Mouse (Mus musculus): ENCODE measurements around the gene Lbh. TPM values are rescaled to one million over a fixed set of nuclear protein-coding genes. Genes with fewer than 3 reads are reported as not detected.

The Lbh gene
- polyA plus RNA-seq, 1 experiment, result 147 TPM

- TF ChIP-seq CTCF (IDR thresholded peaks at IDR 0.05; ENCODE audit: borderline replicate concordance, extremely low read depth, insufficient read depth, insufficient read length) (no peak), POLR2A (IDR thresholded peaks at IDR 0.05; ENCODE audit: borderline replicate concordance, extremely low read depth, insufficient read depth, insufficient read length, poor library complexity, severe bottlenecking) (no peak)
- no peak for DNase-seq (ENCODE audit: low read depth)
Observed at GRCm38 (mm10) chr17:72960873-72961272, 42.8 kb downstream of the Lbh start.

DNA sequence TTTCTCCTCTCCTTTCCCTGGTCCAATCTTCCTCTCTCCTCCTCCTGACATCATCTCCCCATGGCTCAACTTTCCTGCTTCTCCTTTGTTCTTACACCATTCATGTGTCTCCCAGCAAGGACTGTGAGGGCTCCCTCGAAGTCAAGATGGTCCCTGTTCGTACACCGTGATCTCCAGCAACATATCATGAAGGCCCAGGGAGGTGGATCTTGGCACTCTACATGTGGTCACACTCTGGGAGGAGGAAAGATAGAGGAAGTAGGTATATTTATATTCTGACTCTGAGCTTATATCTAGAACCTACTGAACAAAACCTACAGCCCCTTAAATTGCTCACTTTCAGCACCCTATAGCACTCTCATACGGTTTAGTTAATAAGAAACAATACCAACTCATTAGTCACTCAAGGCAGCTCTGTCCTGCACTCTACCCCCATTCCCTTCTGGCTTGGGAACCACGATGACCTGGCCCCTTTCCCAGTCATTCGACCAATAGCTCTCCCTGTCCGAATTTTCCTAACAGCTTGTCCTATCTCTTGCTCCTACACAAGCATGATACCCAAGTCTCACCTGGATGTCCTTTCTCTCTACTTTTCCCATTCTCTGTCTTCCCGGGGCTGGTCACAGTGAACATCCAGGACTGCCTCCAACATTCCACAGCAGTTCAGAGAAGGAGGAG is 44.0 kb downstream of the Lbh start:
- TF ChIP-seq CTCF (IDR thresholded peaks at IDR 0.05; ENCODE audit: borderline replicate concordance, extremely low read depth, insufficient read depth, insufficient read length) (no peak), POLR2A (IDR thresholded peaks at IDR 0.05; ENCODE audit: borderline replicate concordance, extremely low read depth, insufficient read depth, insufficient read length, poor library complexity, severe bottlenecking) (no peak)

GRCm38 (mm10) chr17:72965687-72966086 is 47.6 kb downstream of the Lbh start:
- no peak for TF ChIP-seq CTCF (IDR thresholded peaks at IDR 0.05; ENCODE audit: borderline replicate concordance, extremely low read depth, insufficient read depth, insufficient read length)
- TF ChIP-seq POLR2A (IDR thresholded peaks at IDR 0.05; ENCODE audit: borderline replicate concordance, extremely low read depth, insufficient read depth, insufficient read length, poor library complexity, severe bottlenecking), result no peak
- DNase-seq (ENCODE audit: low read depth), result no peak

More for the DNA sequence above, 44.0 kb downstream of the Lbh start:
- no peak for DNase-seq (ENCODE audit: low read depth)

- DNase-seq (ENCODE audit: low read depth), result peak; percentile 66
- TF ChIP-seq POLR2A (IDR thresholded peaks at IDR 0.05; ENCODE audit: borderline replicate concordance, extremely low read depth, insufficient read depth, insufficient read length, poor library complexity, severe bottlenecking) (no peak), CTCF (IDR thresholded peaks at IDR 0.05; ENCODE audit: borderline replicate concordance, extremely low read depth, insufficient read depth, insufficient read length) (no peak)
Observed at GRCm38 (mm10) chr17:72966091-72966531, 48.0 kb downstream of the Lbh start.

DNA sequence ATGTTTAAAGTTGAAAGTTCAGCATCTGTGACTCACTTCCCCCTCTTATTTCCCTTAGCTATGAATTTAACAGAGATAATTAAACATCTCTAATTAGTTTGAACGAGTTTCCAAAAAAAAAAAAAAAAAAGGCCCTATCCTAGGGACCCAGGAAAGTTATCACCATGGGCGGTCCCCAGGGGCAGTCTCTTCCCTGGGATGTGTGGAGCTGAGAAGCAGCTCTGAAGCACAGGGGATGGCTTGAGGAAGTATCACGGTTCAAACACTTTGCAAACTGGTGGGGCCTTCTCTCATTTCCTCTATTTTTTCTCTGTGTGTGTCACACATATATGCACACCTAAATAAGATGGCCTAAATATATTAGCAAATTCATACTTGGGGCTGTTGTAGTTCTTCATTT is 48.8 kb downstream of the Lbh start:
- TF ChIP-seq POLR2A (IDR thresholded peaks at IDR 0.05; ENCODE audit: borderline replicate concordance, extremely low read depth, insufficient read depth, insufficient read length, poor library complexity, severe bottlenecking) (no peak), CTCF (IDR thresholded peaks at IDR 0.05; ENCODE audit: borderline replicate concordance, extremely low read depth, insufficient read depth, insufficient read length) (no peak)
- DNase-seq (ENCODE audit: low read depth), result no peak

- TF ChIP-seq CTCF (IDR thresholded peaks at IDR 0.05; ENCODE audit: borderline replicate concordance, extremely low read depth, insufficient read depth, insufficient read length) (no peak), POLR2A (IDR thresholded peaks at IDR 0.05; ENCODE audit: borderline replicate concordance, extremely low read depth, insufficient read depth, insufficient read length, poor library complexity, severe bottlenecking) (no peak)
- peak; percentile 35 for DNase-seq (ENCODE audit: low read depth)
Observed at GRCm38 (mm10) chr17:72967371-72968175, 49.5 kb downstream of the Lbh start.

GRCm38 (mm10) chr17:72968666-72969065 is 50.6 kb downstream of the Lbh start:
- no peak for DNase-seq (ENCODE audit: low read depth)
- no peak for TF ChIP-seq POLR2A (IDR thresholded peaks at IDR 0.05; ENCODE audit: borderline replicate concordance, extremely low read depth, insufficient read depth, insufficient read length, poor library complexity, severe bottlenecking)

- DNase-seq (ENCODE audit: low read depth), result no peak
- TF ChIP-seq CTCF (IDR thresholded peaks at IDR 0.05; ENCODE audit: borderline replicate concordance, extremely low read depth, insufficient read depth, insufficient read length) (no peak), POLR2A (IDR thresholded peaks at IDR 0.05; ENCODE audit: borderline replicate concordance, extremely low read depth, insufficient read depth, insufficient read length, poor library complexity, severe bottlenecking) (no peak)
Observed at GRCm38 (mm10) chr17:72970631-72971161, 52.6 kb downstream of the Lbh start.

DNA sequence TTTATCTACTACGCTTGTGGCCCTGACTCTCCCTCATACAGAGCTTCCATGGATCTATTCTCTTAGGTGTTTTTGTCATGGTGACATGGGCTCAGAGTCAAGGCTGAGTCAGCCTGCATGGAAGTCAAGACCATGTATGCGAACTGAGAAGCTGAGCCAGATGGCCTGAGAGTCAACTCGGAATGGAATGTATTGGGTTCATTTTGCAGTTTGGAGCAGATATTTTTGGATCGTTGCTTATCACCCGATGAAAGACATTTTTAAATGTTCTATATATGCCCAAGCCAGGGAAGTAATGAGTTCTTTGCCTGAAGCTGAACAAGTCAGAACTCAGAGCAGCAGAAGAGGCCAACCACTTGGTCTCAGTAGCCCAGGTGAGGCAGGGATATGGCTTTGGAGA is 54.9 kb downstream of the Lbh start:
- TF ChIP-seq POLR2A (IDR thresholded peaks at IDR 0.05; ENCODE audit: borderline replicate concordance, extremely low read depth, insufficient read depth, insufficient read length, poor library complexity, severe bottlenecking) (no peak), CTCF (IDR thresholded peaks at IDR 0.05; ENCODE audit: borderline replicate concordance, extremely low read depth, insufficient read depth, insufficient read length) (no peak)
- DNase-seq (ENCODE audit: low read depth), result no peak

GRCm38 (mm10) chr17:72976258-72977231 is 58.4 kb downstream of the Lbh start:
- DNase-seq (ENCODE audit: low read depth), result no peak
- no peak for TF ChIP-seq POLR2A (IDR thresholded peaks at IDR 0.05; ENCODE audit: borderline replicate concordance, extremely low read depth, insufficient read depth, insufficient read length, poor library complexity, severe bottlenecking)
- no peak for TF ChIP-seq CTCF (IDR thresholded peaks at IDR 0.05; ENCODE audit: borderline replicate concordance, extremely low read depth, insufficient read depth, insufficient read length)

DNA sequence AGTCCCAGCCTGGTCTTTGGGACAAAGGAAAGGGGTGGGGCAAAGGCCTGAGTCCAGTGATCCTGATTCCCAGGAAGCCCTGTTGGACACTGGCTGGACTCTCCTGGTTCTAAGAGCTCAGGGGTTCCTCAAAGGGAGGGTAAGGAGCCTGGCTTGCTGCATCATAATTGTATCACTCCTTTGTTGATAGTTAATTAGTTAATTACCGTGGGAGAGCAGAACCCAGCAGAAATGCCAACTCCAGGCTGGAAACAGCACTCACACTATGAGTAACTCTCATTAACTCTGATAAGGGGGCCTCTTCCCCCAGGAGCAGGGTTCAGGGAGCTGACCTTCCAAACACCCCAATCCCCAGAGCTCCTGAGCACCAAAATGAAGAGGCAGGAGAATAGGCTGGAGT is 59.5 kb downstream of the Lbh start:
- DNase-seq (ENCODE audit: low read depth), result no peak
- TF ChIP-seq CTCF (IDR thresholded peaks at IDR 0.05; ENCODE audit: borderline replicate concordance, extremely low read depth, insufficient read depth, insufficient read length) (no peak), POLR2A (IDR thresholded peaks at IDR 0.05; ENCODE audit: borderline replicate concordance, extremely low read depth, insufficient read depth, insufficient read length, poor library complexity, severe bottlenecking) (no peak)
